Mouse (Mus musculus) neural tube, embryonic 12.5 days (tissue): ENCODE results near the gene Rps27l. TPM values are rescaled to one million over a fixed set of nuclear protein-coding genes. Genes with fewer than 3 reads are reported as not detected.
A peak's percentile ranks its signal among the peaks of the same experiment; 100 is the strongest.

Experiments
- ATAC-seq: fragments of 200-750 bp; cut with Nextera tagmentation; 2 replicates; pipeline ENCODE4 v1.8.0; 2017; ENCODE audit warnings: low read depth, mild to moderate bottlenecking, moderate TSS enrichment, moderate library complexity; ENCODE audit not compliant: low FRiP score
- H3K27ac ChIP-seq: fragments of 300-500 bp; sonication (generic); 2 replicates; pipeline ENCODE4 v1.5.1; 2016
- H3K27me3 ChIP-seq: fragments of 300-500 bp; sonication (generic); replicated peaks from 2 replicates; pipeline ENCODE4 v1.6.1; 2016; ENCODE audit warnings: mild to moderate bottlenecking
- H3K36me3 ChIP-seq: fragments of 300-500 bp; sonication (generic); 2 replicates; pipeline ENCODE4 v1.6.1; 2016; ENCODE audit warnings: mild to moderate bottlenecking
- H3K4me1 ChIP-seq: fragments of 300-500 bp; sonication (generic); 2 replicates; pipeline ENCODE4 v1.6.1; 2016
- H3K4me2 ChIP-seq: fragments of 300-500 bp; sonication (generic); replicated peaks from 2 replicates; pipeline ENCODE4 v1.6.1; 2016; ENCODE audit warnings: mild to moderate bottlenecking
- H3K4me3 ChIP-seq: fragments of 300-500 bp; sonication (generic); 2 replicates; pipeline ENCODE4 v1.5.1; 2016
- H3K9ac ChIP-seq: fragments of 300-500 bp; sonication (generic); 2 replicates; pipeline ENCODE4 v1.6.1; 2016; ENCODE audit warnings: mild to moderate bottlenecking
- H3K9me3 ChIP-seq: fragments of 300-500 bp; sonication (generic); 2 replicates; pipeline ENCODE4 v1.6.1; 2016; ENCODE audit warnings: mild to moderate bottlenecking
- WGBS: fragments of 180-500 bp; shearing (Covaris S2); methylation state at CpG from one replicate; pipeline ENCODE4 v1.1.7; 2016; 5-methylcytosine and 5-hydroxymethylcytosine counted together
- polyA plus RNA-seq: library from polyadenylated mRNA; unstranded; fragments of >200 nt; fragmentation: Nextera tagmentation; extraction: Ambion mirVana; gene quantifications from 2 replicates; pipeline ENCODE4 v1.2.1, GENCODE M21; 2016

The Rps27l gene
- polyA plus RNA-seq, 1 experiment from 2014 or later = 462 TPM

DNA sequence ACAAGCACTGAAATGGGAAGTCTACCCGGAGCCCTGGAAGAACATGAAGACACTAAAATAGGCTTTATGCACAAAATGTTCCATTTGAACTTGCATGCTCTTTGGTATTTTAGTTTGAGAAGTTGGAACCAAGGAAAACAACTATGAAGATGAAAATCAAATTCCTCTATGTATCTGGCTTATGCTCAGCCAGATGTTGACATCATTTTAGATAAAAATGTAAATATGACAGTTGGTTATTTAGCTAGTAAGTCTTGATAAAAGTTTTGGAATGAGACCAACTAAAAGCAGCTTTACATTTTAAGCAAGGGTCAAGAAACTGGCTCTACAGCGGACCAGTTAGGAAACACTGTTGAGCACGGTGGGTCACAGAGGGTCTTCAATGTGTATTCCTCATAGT is 31.3 kb upstream of the Rps27l start:
- Histone ChIP-seq H3K4me3 (no peak overlapping the region), H3K27me3 (no peaks in the 10 kb centered on the region), H3K4me1 (peaks cover 5% of the 10 kb centered on the region; the same call in 1 of the 2 replicates), H3K27ac (no peak overlapping the region), H3K4me2 (no peak overlapping the region), H3K36me3 (no peaks in the 10 kb centered on the region), H3K9ac (no peak overlapping the region), H3K9me3 (no peaks in the 10 kb centered on the region)
- ATAC-seq = no peak
- 94% methylated on average over 3 of the region's 3 CpGs for WGBS

- ATAC-seq = no peak
- 88% methylated on average over 5 of the region's 5 CpGs for WGBS
These were observed 30.5 kb upstream of the Rps27l start for GRCm38 (mm10) chr9:66915401-66915800.

DNA sequence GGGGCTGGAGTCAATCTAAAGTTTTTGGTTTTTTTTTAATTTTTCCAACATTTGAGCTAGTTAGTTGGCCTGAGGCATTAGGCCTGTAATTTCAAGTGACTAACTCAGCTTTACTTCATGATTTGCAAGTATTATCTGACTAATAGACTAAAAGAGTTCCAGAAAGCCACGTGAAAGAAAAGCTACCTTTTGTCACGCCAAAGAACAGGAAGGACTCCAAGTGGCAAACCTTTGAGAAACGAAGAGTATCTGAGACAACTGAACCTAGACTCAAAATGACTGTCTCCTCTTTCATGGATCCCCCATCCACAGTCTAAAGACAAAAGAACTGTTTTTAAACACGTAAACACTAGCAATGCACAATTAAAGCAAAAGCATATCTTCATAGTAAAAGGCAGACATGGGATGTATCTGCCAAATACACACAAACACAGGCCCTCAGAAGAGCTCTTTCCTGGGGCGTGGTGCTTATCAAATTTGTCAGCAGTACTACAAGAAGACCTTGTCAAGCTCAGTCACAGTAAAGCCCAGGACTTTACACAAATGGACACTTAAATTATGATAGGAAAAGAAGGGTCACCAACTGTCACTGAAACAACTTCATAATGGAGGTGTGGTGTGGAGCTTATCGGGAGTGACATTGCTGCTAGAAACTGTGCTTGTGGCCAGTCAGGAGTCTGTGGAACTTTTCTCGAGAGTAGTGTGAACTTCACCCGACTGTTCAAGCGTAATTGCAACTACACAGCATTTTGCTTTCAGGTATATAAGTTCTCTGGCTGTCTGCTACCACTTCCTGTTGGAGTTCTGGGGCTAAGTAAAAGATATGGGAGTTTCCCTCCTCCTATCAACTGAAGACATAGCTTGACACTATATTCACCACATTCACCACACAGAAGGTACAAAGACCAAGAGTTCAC is 29.8 kb upstream of the Rps27l start:
- no peak overlapping the region for H3K27ac ChIP-seq
- peaks cover 5% of the 10 kb centered on the region; the same call in 1 of the 2 replicates for H3K4me1 ChIP-seq
- H3K27me3 ChIP-seq = no peaks in the 10 kb centered on the region
- 89% methylated on average over 9 of the region's 9 CpGs for WGBS
- no peaks in the 10 kb centered on the region for H3K36me3 ChIP-seq
- no peak overlapping the region for H3K4me2 ChIP-seq
- ATAC-seq = no peak
- H3K9me3 ChIP-seq = no peaks in the 10 kb centered on the region
- no peak overlapping the region for H3K4me3 ChIP-seq
- no peak overlapping the region for H3K9ac ChIP-seq

More at GRCm38 (mm10) chr9:66915401-66915800, 30.5 kb upstream of the Rps27l start:
- Histone ChIP-seq H3K4me2 (no peak overlapping the region), H3K27ac (no peak overlapping the region), H3K9ac (no peak overlapping the region), H3K4me1 (peaks cover 5% of the 10 kb centered on the region; the same call in 1 of the 2 replicates), H3K9me3 (no peaks in the 10 kb centered on the region), H3K4me3 (no peak overlapping the region), H3K27me3 (no peaks in the 10 kb centered on the region), H3K36me3 (no peaks in the 10 kb centered on the region)

DNA sequence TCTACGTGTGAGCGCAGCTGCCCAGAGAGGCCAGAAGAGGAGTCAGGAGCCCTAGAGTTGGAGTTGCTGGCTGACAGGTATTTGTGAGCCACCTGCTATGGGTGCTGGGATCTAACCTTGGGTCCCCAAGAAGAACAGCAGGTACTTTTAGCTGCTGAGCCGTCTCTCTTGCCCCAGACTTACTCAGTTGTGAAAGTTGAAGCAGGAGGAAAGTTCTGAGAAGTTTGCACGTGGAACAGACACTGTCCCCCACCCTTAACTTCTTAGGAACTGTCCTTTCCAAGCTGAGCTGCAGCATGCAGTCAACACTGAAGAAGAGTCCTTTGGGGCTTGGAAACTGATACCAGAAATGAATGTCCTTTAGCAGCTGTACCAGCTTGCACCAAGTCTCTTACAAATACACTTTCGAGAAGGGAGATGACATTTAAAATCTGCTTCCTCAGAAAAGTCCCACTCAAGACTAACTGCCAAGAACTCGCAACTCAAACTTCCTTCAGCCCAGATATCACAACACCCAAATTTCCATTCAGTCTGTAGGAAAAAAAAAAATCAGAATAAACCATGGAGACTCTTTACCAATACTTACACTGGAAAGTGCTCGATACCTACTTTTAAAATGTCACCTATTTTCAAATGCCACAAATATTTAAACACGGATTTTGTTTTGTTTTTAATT is 28.5 kb upstream of the Rps27l start:
- no peaks in the 10 kb centered on the region for H3K9me3 ChIP-seq
- no peak for ATAC-seq
- H3K4me2 ChIP-seq = no peak overlapping the region
- H3K9ac ChIP-seq = no peak overlapping the region
- WGBS = 93% methylated on average over 8 of the region's 8 CpGs
- no peaks in the 10 kb centered on the region for H3K36me3 ChIP-seq
- H3K4me1 ChIP-seq = peaks cover 3% of the 10 kb centered on the region; the same call in 1 of the 2 replicates
- no peak overlapping the region for H3K4me3 ChIP-seq
- no peak overlapping the region for H3K27ac ChIP-seq
- no peaks in the 10 kb centered on the region for H3K27me3 ChIP-seq

GRCm38 (mm10) chr9:66917892-66918255 is 28.0 kb upstream of the Rps27l start:
- Histone ChIP-seq H3K9me3 (no peaks in the 10 kb centered on the region), H3K4me3 (no peak overlapping the region), H3K36me3 (no peaks in the 10 kb centered on the region), H3K4me1 (no peaks in the 10 kb centered on the region), H3K27me3 (no peaks in the 10 kb centered on the region), H3K27ac (no peak overlapping the region), H3K9ac (no peak overlapping the region), H3K4me2 (peak overlapping the region; percentile 78)
- WGBS = 64% methylated on average over 1 of the region's 1 CpGs
- no peak for ATAC-seq

GRCm38 (mm10) chr9:66918672-66919330 is 27.1 kb upstream of the Rps27l start:
- peak overlapping the region; percentile 66; the same call in 1 of the 2 replicates for H3K27ac ChIP-seq
- peak overlapping the region; percentile 93 for H3K9ac ChIP-seq
- H3K27me3 ChIP-seq = no peaks in the 10 kb centered on the region
- H3K36me3 ChIP-seq = no peaks in the 10 kb centered on the region
- ATAC-seq = 0 out of 2 replicates have a peak, but pooled peaks have one; percentile 1
- no peaks in the 10 kb centered on the region for H3K4me1 ChIP-seq
- 3% methylated on average over 27 of the region's 27 CpGs for WGBS
- H3K9me3 ChIP-seq = no peaks in the 10 kb centered on the region
- peak overlapping the region; percentile 85 for H3K4me3 ChIP-seq
- H3K4me2 ChIP-seq = peak overlapping the region; percentile 78

- peak within 1 kb of the TSS; percentile 85 for H3K4me3 ChIP-seq
- no peaks in the 10 kb centered on the region for H3K36me3 ChIP-seq
- under 1% methylated on average over 49 of the region's 49 CpGs for WGBS
- ATAC-seq = peak; percentile 98
- no peaks in the 10 kb centered on the region for H3K9me3 ChIP-seq
- H3K27ac ChIP-seq = peak within 1 kb of the TSS; percentile 66; the same call in 1 of the 2 replicates
- peak within 1 kb of the TSS; percentile 93 for H3K9ac ChIP-seq
- no peaks in the 10 kb centered on the region for H3K27me3 ChIP-seq
- H3K4me2 ChIP-seq = peak within 1 kb of the TSS; percentile 78
- H3K4me1 ChIP-seq = no peaks in the 10 kb centered on the region
These were observed 26.4 kb upstream of the Rps27l start, which contains the start of gene Rab8b for GRCm38 (mm10) chr9:66919382-66919971. Gene Rab8b (minus strand): TSS chr9:66919687.

GRCm38 (mm10) chr9:66919981-66920380 is 25.9 kb upstream of the Rps27l start:
- H3K4me2 ChIP-seq = peak overlapping the region; percentile 78
- ATAC-seq = peak; percentile 48
- peak overlapping the region; percentile 35 for H3K9ac ChIP-seq
- H3K4me3 ChIP-seq = peak overlapping the region; percentile 85
- no peaks in the 10 kb centered on the region for H3K27me3 ChIP-seq
- WGBS = 1% methylated on average over 14 of the region's 14 CpGs
- no peaks in the 10 kb centered on the region for H3K9me3 ChIP-seq
- H3K36me3 ChIP-seq = no peaks in the 10 kb centered on the region
- H3K27ac ChIP-seq = no peak overlapping the region; the same call in 1 of the 2 replicates
- no peaks in the 10 kb centered on the region for H3K4me1 ChIP-seq

GRCm38 (mm10) chr9:66920488-66921279 is 25.2 kb upstream of the Rps27l start:
- Histone ChIP-seq H3K4me1 (no peaks in the 10 kb centered on the region), H3K4me2 (peak overlapping the region; percentile 78), H3K9ac (no peak overlapping the region), H3K9me3 (no peaks in the 10 kb centered on the region), H3K27ac (no peak overlapping the region), H3K36me3 (no peaks in the 10 kb centered on the region), H3K4me3 (no peak overlapping the region), H3K27me3 (no peaks in the 10 kb centered on the region)
- ATAC-seq = no peak
- WGBS = 2% methylated on average over 6 of the region's 6 CpGs

- Histone ChIP-seq H3K27ac (no peak overlapping the region), H3K27me3 (no peaks in the 10 kb centered on the region), H3K9me3 (no peaks in the 10 kb centered on the region), H3K4me3 (no peak overlapping the region), H3K4me1 (no peaks in the 10 kb centered on the region), H3K9ac (no peak overlapping the region), H3K36me3 (no peaks in the 10 kb centered on the region), H3K4me2 (no peak overlapping the region)
- WGBS = 95% methylated on average over 1 of the region's 1 CpGs
- ATAC-seq = no peak
These were observed 23.8 kb upstream of the Rps27l start for GRCm38 (mm10) chr9:66922076-66922475.

- Histone ChIP-seq H3K4me3 (no peak overlapping the region), H3K27me3 (no peaks in the 10 kb centered on the region), H3K9ac (no peak overlapping the region), H3K9me3 (no peaks in the 10 kb centered on the region), H3K36me3 (no peaks in the 10 kb centered on the region), H3K27ac (no peak overlapping the region), H3K4me2 (no peak overlapping the region), H3K4me1 (no peaks in the 10 kb centered on the region)
- ATAC-seq = no peak
- 82% methylated on average over 3 of the region's 3 CpGs for WGBS
These were observed 20.0 kb upstream of the Rps27l start for GRCm38 (mm10) chr9:66925853-66926252.
